Mouse (Mus musculus): Measurements from ENCODE around the gene Bcl11b.

DNA sequence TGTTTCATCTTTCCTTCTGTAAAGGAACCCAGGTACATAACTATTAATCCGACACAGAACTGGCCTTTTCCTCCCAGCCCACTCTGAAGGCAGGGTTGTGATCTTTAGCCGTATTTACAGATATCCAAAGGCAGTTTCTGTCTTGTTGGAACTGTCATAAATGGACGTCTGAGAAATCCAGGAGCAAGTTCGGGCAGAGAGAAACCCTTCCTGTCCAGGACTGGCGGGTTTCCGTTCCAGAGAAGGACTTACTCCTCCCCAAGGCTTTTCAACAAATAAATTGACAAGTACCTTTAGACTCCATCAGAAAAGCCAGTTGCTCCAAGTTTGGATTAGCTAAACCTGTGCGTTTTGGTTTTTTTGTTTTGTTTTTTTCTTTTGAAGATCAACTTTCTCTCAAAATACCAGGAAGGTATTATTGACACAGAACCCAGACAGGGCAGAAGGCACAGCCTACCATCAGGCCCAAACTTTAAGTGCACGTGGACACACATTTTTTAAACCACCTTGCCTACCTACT is 24.6 kb downstream of the Bcl11b start:
- TF ChIP-seq CTCF (IDR thresholded peaks at IDR 0.05; ENCODE audit: extremely low read depth, insufficient read depth, low read length) (no peak), POLR2A (IDR thresholded peaks at IDR 0.05; ENCODE audit: extremely low read depth, insufficient read depth, low read length) (no peak)
